Mouse (Mus musculus): ENCODE measurements at regions not wholly inside any gene's neighbourhood (a gene's known extent, or its start where the extent isn't known, plus 50 kb on each side); places are given as distances from the start of the nearest gene placed in this dataset.

DNA sequence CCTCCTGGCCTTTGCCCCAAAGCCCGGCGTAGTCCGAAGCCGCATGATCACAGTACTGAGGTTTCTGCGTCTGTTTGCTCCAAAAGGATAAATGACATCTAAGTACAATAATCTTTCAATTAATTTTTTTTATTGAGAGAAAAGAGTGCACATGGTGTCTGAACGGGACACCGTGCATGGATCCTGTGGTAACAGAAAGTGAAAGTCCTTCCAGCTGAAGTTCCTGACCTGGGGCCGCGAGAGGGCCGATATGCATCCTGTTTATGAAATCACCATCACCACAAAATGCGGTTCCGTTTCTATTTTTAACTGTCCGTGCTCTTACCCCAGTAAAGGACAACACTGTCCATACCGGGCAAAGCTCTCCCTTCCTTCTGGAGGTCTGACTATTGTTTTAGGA lies 302.9 kb upstream of the Nfe2l3 start:
- TF ChIP-seq CTCF (IDR thresholded peaks at IDR 0.05; ENCODE audit: low read depth): no peak
- TF ChIP-seq EP300 (optimal IDR thresholded peaks at IDR 0.05): no peak

All from stomach, postnatal 0 days (tissue).